Mouse (Mus musculus): ENCODE results near the gene Chd8. TPM values are rescaled to one million over a fixed set of nuclear protein-coding genes. Genes with fewer than 3 reads are reported as not detected.

Gene Chd8
- total and polyA plus RNA-seq, 3 experiments: 17.3 to 96.8 (median 49.2) TPM

- H3K79me2 ChIP-seq (replicated peaks; ENCODE audit: control insufficient read depth, extremely low read depth, insufficient read depth, poor library complexity, severe bottlenecking): peaks cover 33% of the 10 kb centered on the region
- DNase-seq (ENCODE audit: extremely low read depth): no peak
- no peak for TF ChIP-seq MYC (IDR thresholded peaks at IDR 0.05; ENCODE audit: low read depth, low read length)
- dilution Hi-C loops (cut with MboI; ENCODE audit: extremely low pct_ligation_motif_present, extremely low pct_unique_long_range_greater_than_20kb, low sequenced_read_pairs) (no loop called here), in situ Hi-C loops (cut with MboI; ENCODE audit: low pct_ligation_motif_present, low pct_unique_long_range_greater_than_20kb, low sequenced_read_pairs) (no loop called here)
- no peaks in the 10 kb centered on the region for H3K27me3 ChIP-seq (replicated peaks)
- no peak overlapping the region for H3K4me2 ChIP-seq (ENCODE audit: insufficient read depth, low read depth, poor library complexity, severe bottlenecking)
- H3K4me3 ChIP-seq (replicated peaks in 1 of 3; ENCODE audit: low read depth in 2 of 3, low read length in 2 of 3, poor library complexity in 1 of 3): no peak overlapping the region
- no peaks in the 10 kb centered on the region for H3K9me3 ChIP-seq (replicated peaks; ENCODE audit: low read length)
- peaks cover 56 to 86% of the 10 kb centered on the region in 2 experiments for H3K36me3 ChIP-seq (replicated peaks in 1 of 2; ENCODE audit: control insufficient read depth in 1 of 2, insufficient read depth in 1 of 2, low read length in 1 of 2)
- peaks cover 0 to 10% of the 10 kb centered on the region in 2 experiments; a peak in 2 of 4 replicates for H3K4me1 ChIP-seq (ENCODE audit: control insufficient read depth in 1 of 2, insufficient read depth in 2 of 2)
- H3K9ac ChIP-seq (ENCODE audit: insufficient read depth, low read depth): no peak overlapping the region
- H3K27ac ChIP-seq (ENCODE audit: insufficient read depth, low read depth): no peak overlapping the region
Measured at GRCm38 (mm10) chr14:52235165-52235564, 22.4 kb downstream of the Chd8 start.

- in situ Hi-C loops (cut with MboI; ENCODE audit: low pct_ligation_motif_present, low pct_unique_long_range_greater_than_20kb, low sequenced_read_pairs): no loop called here
- no peak for TF ChIP-seq MEF2A (IDR thresholded peaks at IDR 0.05; ENCODE audit: borderline replicate concordance, low read depth, low read length)
- no peak for TF ChIP-seq ZC3H11A (IDR thresholded peaks at IDR 0.05; ENCODE audit: low read depth, low read length)
- no peak for TF ChIP-seq NELFE (IDR thresholded peaks at IDR 0.05; ENCODE audit: low read depth, low read length)
- TF ChIP-seq ZKSCAN1 (IDR thresholded peaks at IDR 0.05; ENCODE audit: borderline replicate concordance, low read depth, low read length): no peak
- no peak for TF ChIP-seq PAX5 (IDR thresholded peaks at IDR 0.05; ENCODE audit: low read length)
- TF ChIP-seq BHLHE40 (IDR thresholded peaks at IDR 0.05; ENCODE audit: low read depth, low read length): no peak
- TF ChIP-seq JUND (conservative IDR thresholded peaks at IDR 0.05; ENCODE audit: low read depth, low read length): no peak
- no peak for TF ChIP-seq ELF1 (IDR thresholded peaks at IDR 0.05; ENCODE audit: low read depth, low read length)
- no peak for TF ChIP-seq TCF12 (IDR thresholded peaks at IDR 0.05; ENCODE audit: low read depth, low read length)
- no peak for TF ChIP-seq MAX (IDR thresholded peaks at IDR 0.05; ENCODE audit: low read length)
- TF ChIP-seq USF1 (IDR thresholded peaks at IDR 0.05; ENCODE audit: low read depth, low read length): no peak
- no peak for TF ChIP-seq MYC (IDR thresholded peaks at IDR 0.05; ENCODE audit: low read depth, low read length)
- no peak for TF ChIP-seq GABPA (IDR thresholded peaks at IDR 0.05; ENCODE audit: insufficient replicate concordance, low read depth, low read length)
- no peak for TF ChIP-seq ZNF384 (IDR thresholded peaks at IDR 0.05; ENCODE audit: low read depth, low read length)
- TF ChIP-seq ZMIZ1 (IDR thresholded peaks at IDR 0.05; ENCODE audit: low read depth, low read length): no peak
- no peak for TF ChIP-seq ETS1 (conservative IDR thresholded peaks at IDR 0.05; ENCODE audit: low read depth, low read length)
- TF ChIP-seq MAZ (IDR thresholded peaks at IDR 0.05; ENCODE audit: low read depth, low read length): no peak
- TF ChIP-seq IRF4 (IDR thresholded peaks at IDR 0.05; ENCODE audit: low read depth, low read length): no peak
- no peak for TF ChIP-seq SIN3A (IDR thresholded peaks at IDR 0.05; ENCODE audit: low read length)
- no peak for DNase-seq (ENCODE audit: extremely low read depth)
- Histone ChIP-seq H3K9ac (ENCODE audit: insufficient read depth, low read depth) (no peak overlapping the region), H3K9me3 (replicated peaks; ENCODE audit: low read length) (no peaks in the 10 kb centered on the region), H3K79me2 (replicated peaks; ENCODE audit: control insufficient read depth, extremely low read depth, insufficient read depth, poor library complexity, severe bottlenecking) (peaks cover 11% of the 10 kb centered on the region), H3K36me3 (replicated peaks in 1 of 2; ENCODE audit: control insufficient read depth in 1 of 2, insufficient read depth in 1 of 2, low read length in 1 of 2) (peaks cover 72 to 98% of the 10 kb centered on the region in 2 experiments), H3K4me2 (ENCODE audit: insufficient read depth, low read depth, poor library complexity, severe bottlenecking) (no peak overlapping the region), H3K27ac (ENCODE audit: insufficient read depth, low read depth) (no peak overlapping the region), H3K27me3 (replicated peaks) (no peaks in the 10 kb centered on the region), H3K4me1 (ENCODE audit: control insufficient read depth in 1 of 2, insufficient read depth in 2 of 2) (peaks cover 0 to 12% of the 10 kb centered on the region in 2 experiments; a peak in 2 of 4 replicates), H3K4me3 (replicated peaks in 1 of 3; ENCODE audit: low read depth in 2 of 3, low read length in 2 of 3, poor library complexity in 1 of 3) (no peak overlapping the region)
- dilution Hi-C loops (cut with MboI; ENCODE audit: extremely low pct_ligation_motif_present, extremely low pct_unique_long_range_greater_than_20kb, low sequenced_read_pairs): no loop called here
Measured at GRCm38 (mm10) chr14:52232249-52232648, 25.3 kb downstream of the Chd8 start.

Measured in CH12.LX (cell line).